ENCODE assay signal across 27 mouse cellular contexts in genomic region chr16:24628779-24629178, GRCm38 (mm10).
DNase-seq lines count a peak whose midpoint lies in the region; ATAC-seq and TF ChIP-seq lines count a peak whose summit lies in the region.
"Had no signal": no experiment of that assay in that cellular context is flagged by ENCODE, and none has a peak within 500 bp of the region (broad histone marks: within the 10 kb centered on the region; RNA-seq: fewer than 3 reads in every experiment).

No protein-coding gene starts in this region.

- no peak overlapping the region for H3K9ac ChIP-seq in heart, postnatal 0 days (replicated peaks; ENCODE audit: low read depth, low read length)
- H3K9ac ChIP-seq in hindbrain, embryonic 16.5 days (ENCODE audit: low read depth, low read length): no peak overlapping the region
- H3K9ac ChIP-seq: forebrain, embryonic 15.5 days; liver, embryonic 14.5 days; lung, embryonic 15.5 days; midbrain, embryonic 15.5 days; neural tube, embryonic 12.5 days had no signal

- no peak overlapping the region for H3K4me2 ChIP-seq in heart, postnatal 0 days (ENCODE audit: low read depth, low read length)
- H3K4me2 ChIP-seq in hindbrain, embryonic 16.5 days (ENCODE audit: low read length): no peak overlapping the region
- H3K4me2 ChIP-seq: forebrain, embryonic 15.5 days; heart, embryonic 11.5 days; lung, embryonic 15.5 days; midbrain, embryonic 15.5 days; neural tube, embryonic 12.5 days had no signal

- DNase-seq in gastrocnemius, adult 2 months: no peak
- no peak for DNase-seq in gastrocnemius, postnatal 36 days
- DNase-seq in heart, postnatal 0 days (ENCODE audit: low spot score): peak; percentile 42
- DNase-seq in heart, adult 9 months (ENCODE audit: low spot score in 2 of 2): no peak
- DNase-seq in Muller cell, postnatal 12 days (ENCODE audit: inconsistent ontology term): peak; percentile 66
- peak; percentile 52 for DNase-seq in splenic B cell, adult 2 months (ENCODE audit: low read depth, low spot score)
- DNase-seq: adrenal gland, postnatal 14 days; cerebellum, adult 11-12 months; cerebellum, postnatal 10 days; gastrocnemius, postnatal 14 days; kidney, adult 11 months; layer of hippocampus, adult 9-11 months; lung, postnatal 4 days; right cerebral cortex, postnatal 25 days; thymus, adult 18-20 months; thymus, postnatal 36 days had no signal

- intact Hi-C loops in gastrocnemius, adult 2 months (cut with DNase I): no loop called here
- intact Hi-C loops in gastrocnemius, postnatal 36 days (cut with DNase I): no loop called here

- no peaks in the 10 kb centered on the region for H3K9me3 ChIP-seq in heart, postnatal 0 days (replicated peaks; ENCODE audit: control insufficient read depth, low read length)
- H3K9me3 ChIP-seq in hindbrain, embryonic 16.5 days (ENCODE audit: control insufficient read depth, low read length): no peaks in the 10 kb centered on the region
- H3K9me3 ChIP-seq: embryonic facial prominence, embryonic 10.5 days; forebrain, embryonic 15.5 days; hindbrain, embryonic 10.5 days; lung, embryonic 15.5 days; midbrain, embryonic 15.5 days; neural tube, embryonic 12.5 days had no signal

- H3K4me3 ChIP-seq in gastrocnemius, adult 2 months: no peak overlapping the region
- H3K4me3 ChIP-seq in heart, postnatal 0 days (ENCODE audit: low read depth, low read length): no peak overlapping the region
- no peak overlapping the region for H3K4me3 ChIP-seq in hindbrain, embryonic 16.5 days (ENCODE audit: low read length)
- H3K4me3 ChIP-seq: embryonic facial prominence, embryonic 10.5 days; forebrain, embryonic 15.5 days; hindbrain, embryonic 10.5 days; lung, embryonic 15.5 days; midbrain, embryonic 15.5 days; neural tube, embryonic 12.5 days had no signal

- no peaks in the 10 kb centered on the region for H3K36me3 ChIP-seq in heart, postnatal 0 days (replicated peaks; ENCODE audit: control insufficient read depth, insufficient read depth, low read length)
- no peaks in the 10 kb centered on the region for H3K36me3 ChIP-seq in splenic B cell, adult 2 months (ENCODE audit: control insufficient read depth, insufficient read depth, low read length, poor library complexity, severe bottlenecking)
- no peaks in the 10 kb centered on the region for H3K36me3 ChIP-seq in hindbrain, embryonic 16.5 days (ENCODE audit: control insufficient read depth, insufficient read depth, low read length)
- H3K36me3 ChIP-seq: embryonic facial prominence, embryonic 10.5 days; forebrain, embryonic 15.5 days; hindbrain, embryonic 10.5 days; lung, embryonic 15.5 days; midbrain, embryonic 15.5 days; neural tube, embryonic 12.5 days had no signal

- H3K4me1 ChIP-seq in heart, postnatal 0 days (ENCODE audit: control insufficient read depth, insufficient read depth): peaks cover 20% of the 10 kb centered on the region
- H3K4me1 ChIP-seq in hindbrain, embryonic 16.5 days (ENCODE audit: control insufficient read depth, insufficient read depth, low read depth, low read length): peaks cover 8% of the 10 kb centered on the region

- WGBS in heart, postnatal 0 days: 50% methylated on average over 1 of the region's 1 CpGs
- 94% methylated on average over 1 of the region's 1 CpGs for WGBS in hindbrain, embryonic 16.5 days

- TF ChIP-seq CTCF in gastrocnemius, adult 2 months (IDR thresholded peaks at IDR 0.05): no peak
- TF ChIP-seq CTCF in heart, postnatal 0 days (IDR thresholded peaks at IDR 0.05; ENCODE audit: low read depth): no peak

- ATAC-seq in heart, postnatal 0 days (ENCODE audit: insufficient read depth, low read depth): peak; percentile 71
- no peak for ATAC-seq in hindbrain, embryonic 16.5 days
- ATAC-seq: forebrain, embryonic 15.5 days; hindbrain, postnatal 0 days; midbrain, embryonic 15.5 days had no signal

- H3K27ac ChIP-seq in gastrocnemius, adult 2 months: peak overlapping the region; percentile 9; the same call in 1 of the 2 replicates
- H3K27ac ChIP-seq in heart, postnatal 0 days (ENCODE audit: low read depth): peak overlapping the region; percentile 56
- H3K27ac ChIP-seq in hindbrain, embryonic 16.5 days (ENCODE audit: low read depth, low read length): no peak overlapping the region
- H3K27ac ChIP-seq: embryonic facial prominence, embryonic 10.5 days; forebrain, embryonic 15.5 days; hindbrain, embryonic 10.5 days; hindbrain, postnatal 0 days; kidney, postnatal 0 days; liver, embryonic 14.5 days; lung, embryonic 15.5 days; midbrain, embryonic 15.5 days; neural tube, embryonic 12.5 days had no signal

- no peaks in the 10 kb centered on the region for H3K27me3 ChIP-seq in heart, postnatal 0 days (ENCODE audit: control insufficient read depth, insufficient read depth, low read length)
- no peaks in the 10 kb centered on the region; the same call in 1 of the 2 replicates for H3K27me3 ChIP-seq in splenic B cell, adult 2 months (ENCODE audit: control insufficient read depth, insufficient read depth, low read length, poor library complexity, severe bottlenecking)
- H3K27me3 ChIP-seq in hindbrain, embryonic 16.5 days (replicated peaks; ENCODE audit: control insufficient read depth, insufficient read depth, low read length): no peaks in the 10 kb centered on the region
- H3K27me3 ChIP-seq: forebrain, embryonic 15.5 days; lung, embryonic 15.5 days; midbrain, embryonic 15.5 days; neural tube, embryonic 12.5 days had no signal

- no peak for TF ChIP-seq EP300 in heart, postnatal 0 days (IDR thresholded peaks at IDR 0.05; ENCODE audit: low read depth)

Comparison
In these comparisons a context has a peak if more than half of its experiments do, and no peak if none do; other contexts are left out.
1. DNase-seq: peak in heart, postnatal 0 days (single experiment), Muller cell, postnatal 12 days (single experiment) and splenic B cell, adult 2 months (single experiment); none in gastrocnemius, adult 2 months (single experiment), gastrocnemius, postnatal 36 days (0 of 2) and heart, adult 9 months (0 of 2).